Mouse (Mus musculus) gastrocnemius, postnatal 4 days (tissue): ENCODE data around the gene Memo1. TPM values are rescaled to one million over a fixed set of nuclear protein-coding genes. Genes with fewer than 3 reads are reported as not detected.

Source experiments
- DNase-seq, 2 experiments: peaks; one replicate each; pipeline ENCODE4 v3.0.0; 2021 to 2022; ENCODE audit warnings: low spot score in 2 of 2, mixed read lengths in 2 of 2
- total RNA-seq, 2 experiments: library from RNA; stranded (reverse); gene quantifications; 2 replicates each; pipeline ENCODE4 v1.2.3; 2021

Memo1 gene
- total RNA-seq, 2 experiments from 2014 or later = 79.1 to 88.6 TPM

- DNase-seq = no peak
Measured at GRCm38 (mm10) chr17:74296076-74296823, 929 bp upstream of the Memo1 start.

GRCm38 (mm10) chr17:74294426-74295025 lies 795 bp downstream of the Memo1 start:
- peak; percentile 73 to 86 for DNase-seq

- DNase-seq = no peak
Measured at GRCm38 (mm10) chr17:74293687-74294425, 1.5 kb downstream of the Memo1 start.

- no peak for DNase-seq
Measured at GRCm38 (mm10) chr17:74291640-74292361, 3.5 kb downstream of the Memo1 start.

GRCm38 (mm10) chr17:74290869-74291268 lies 4.5 kb downstream of the Memo1 start:
- no peak for DNase-seq

GRCm38 (mm10) chr17:74290198-74290597 lies 5.1 kb downstream of the Memo1 start:
- DNase-seq = no peak

GRCm38 (mm10) chr17:74288626-74289025 lies 6.7 kb downstream of the Memo1 start:
- DNase-seq = no peak

- DNase-seq = no peak
Measured at GRCm38 (mm10) chr17:74286140-74286730, 9.1 kb downstream of the Memo1 start.

GRCm38 (mm10) chr17:74285730-74286129 lies 9.6 kb downstream of the Memo1 start:
- no peak for DNase-seq

- DNase-seq = no peak
Measured at GRCm38 (mm10) chr17:74284397-74285115, 10.8 kb downstream of the Memo1 start.

GRCm38 (mm10) chr17:74282024-74282423 lies 13.3 kb downstream of the Memo1 start:
- no peak for DNase-seq

GRCm38 (mm10) chr17:74278966-74279869 lies 16.1 kb downstream of the Memo1 start:
- DNase-seq = no peak

- no peak for DNase-seq
Measured at GRCm38 (mm10) chr17:74274471-74274870, 20.9 kb downstream of the Memo1 start.

GRCm38 (mm10) chr17:74272683-74273205 lies 22.6 kb downstream of the Memo1 start:
- DNase-seq = no peak

GRCm38 (mm10) chr17:74271541-74272268 lies 23.6 kb downstream of the Memo1 start:
- no peak for DNase-seq

GRCm38 (mm10) chr17:74270205-74270604 lies 25.1 kb downstream of the Memo1 start:
- DNase-seq = no peak

GRCm38 (mm10) chr17:74267415-74268180 lies 27.7 kb downstream of the Memo1 start:
- DNase-seq = no peak

- no peak for DNase-seq
Measured at GRCm38 (mm10) chr17:74265636-74266035, 29.7 kb downstream of the Memo1 start.
